Mouse (Mus musculus) right cerebral cortex, postnatal 36 days (tissue): ENCODE measurements at regions not wholly inside any gene's neighbourhood (a gene's known extent, or its start where the extent isn't known, plus 50 kb on each side); places are given as distances from the start of the nearest gene placed in this dataset.
A peak's percentile ranks its signal among the peaks of the same experiment; 100 is the strongest.
"Not testable (repeated sequence)": the region's sequence is repeated elsewhere in the genome, so short reads cannot be mapped to it uniquely, and the experiment has no call there.

ENCODE experiments used
- DNase-seq, 2 experiments: peaks; one replicate each; pipeline ENCODE4 v3.0.0; 2022; ENCODE audit warnings: low spot score in 2 of 2, mixed read lengths in 1 of 2

GRCm38 (mm10) chr16:31370590-31371092 is 51.4 kb upstream of the Bdh1 start:
- DNase-seq: not testable (repeated sequence)

- no peak for DNase-seq
Observed at GRCm38 (mm10) chr16:31369849-31370248, 52.2 kb upstream of the Bdh1 start.

- DNase-seq: no peak
Observed at GRCm38 (mm10) chr16:31367521-31368245, 53.1 kb upstream of the Apod start.

- DNase-seq: no peak
Observed at GRCm38 (mm10) chr16:31366033-31366432, 51.4 kb upstream of the Apod start.

GRCm38 (mm10) chr16:31364475-31364874 is 49.9 kb upstream of the Apod start:
- peak; percentile 21 to 28 for DNase-seq
